Mouse (Mus musculus) liver, embryonic 16.5 days (tissue): ENCODE data around the gene Evpl. TPM values are rescaled to one million over a fixed set of nuclear protein-coding genes. Genes with fewer than 3 reads are reported as not detected.
"Not testable (repeated sequence)": the region's sequence is repeated elsewhere in the genome, so short reads cannot be mapped to it uniquely, and the experiment has no call there.

Experiments used
- ATAC-seq: fragments of 200-750 bp; cut with Nextera tagmentation; 2 replicates; pipeline ENCODE4 v1.8.0; 2017; ENCODE audit warnings: low read depth, mild to moderate bottlenecking, moderate number of reproducible peaks, moderate library complexity
- H3K27ac ChIP-seq: fragments of 300-500 bp; sonication (generic); 2 replicates; pipeline ENCODE4 v1.5.1; 2014; ENCODE audit warnings: mild to moderate bottlenecking, low read length
- H3K27me3 ChIP-seq: fragments of 300-500 bp; sonication (generic); 2 replicates; pipeline ENCODE4 v1.6.1; 2014; ENCODE audit warnings: low read depth, low read length, mixed read lengths; ENCODE audit not compliant: control insufficient read depth, insufficient read depth
- H3K36me3 ChIP-seq: fragments of 300-500 bp; sonication (generic); 2 replicates; pipeline ENCODE4 v1.6.1; 2014; ENCODE audit warnings: mild to moderate bottlenecking; ENCODE audit not compliant: control insufficient read depth, insufficient read depth
- H3K4me1 ChIP-seq: fragments of 300-500 bp; sonication (generic); 2 replicates; pipeline ENCODE4 v1.6.1; 2014; ENCODE audit warnings: low read depth, low read length, mixed read lengths; ENCODE audit not compliant: control insufficient read depth
- H3K4me2 ChIP-seq: fragments of 300-500 bp; sonication (generic); 2 replicates; pipeline ENCODE4 v1.6.1; 2014; ENCODE audit warnings: low read depth, low read length, mixed read lengths
- H3K4me3 ChIP-seq: fragments of 300-500 bp; sonication (generic); 2 replicates; pipeline ENCODE4 v1.5.1; 2014; ENCODE audit warnings: low read depth, mild to moderate bottlenecking, low read length
- H3K9ac ChIP-seq: fragments of 300-500 bp; sonication (generic); 2 replicates; pipeline ENCODE4 v1.6.1; 2014; ENCODE audit warnings: low read depth, low read length
- H3K9me3 ChIP-seq: fragments of 300-500 bp; sonication (generic); replicated peaks from 2 replicates; pipeline ENCODE4 v1.6.1; 2016; ENCODE audit warnings: low read length; ENCODE audit not compliant: control insufficient read depth
- WGBS: fragments of 180-500 bp; shearing (Covaris S2); extraction: QIAGEN DNeasy Blood & Tissue Kit; methylation state at CpG from one replicate; pipeline ENCODE4 v1.1.7; 2014; ENCODE audit not compliant: insufficient replicate concordance; 5-methylcytosine and 5-hydroxymethylcytosine counted together
- polyA plus RNA-seq: library from polyadenylated mRNA; unstranded; fragments of >200 nt; fragmentation: Nextera tagmentation; extraction: Ambion mirVana; gene quantifications from 2 replicates; pipeline ENCODE4 v1.2.1, GENCODE M21; 2015

The Evpl gene
- polyA plus RNA-seq, 1 experiment from 2014 or later = 0.05 TPM

GRCm38 (mm10) chr11:116277184-116277583 lies 39.3 kb upstream of the Evpl start:
- H3K36me3 ChIP-seq, H3K9ac ChIP-seq, ATAC-seq, H3K4me3 ChIP-seq, H3K4me2 ChIP-seq, H3K27ac ChIP-seq, H3K9me3 ChIP-seq: not testable (repeated sequence)
- Histone ChIP-seq H3K27me3 (peaks cover 23% of the 10 kb centered on the region), H3K4me1 (peaks cover 14% of the 10 kb centered on the region)
- WGBS = 72% methylated on average over 1 of the region's 1 CpGs

- Histone ChIP-seq H3K4me2 (peak within 1 kb of the TSS; percentile 65), H3K27me3 (no peaks in the 10 kb centered on the region), H3K9ac (peak within 1 kb of the TSS; percentile 93), H3K4me1 (peaks cover 19% of the 10 kb centered on the region), H3K36me3 (peaks cover 14% of the 10 kb centered on the region), H3K4me3 (peak within 1 kb of the TSS; percentile 93), H3K27ac (peak within 1 kb of the TSS; percentile 24), H3K9me3 (no peaks in the 10 kb centered on the region)
- WGBS = 1% methylated on average over 32 of the region's 32 CpGs
- peak; percentile 97 for ATAC-seq
Observed at GRCm38 (mm10) chr11:116274045-116274666, 36.3 kb upstream of the Evpl start, which contains the start of gene Srp68. Srp68 (minus strand) TSS chr11:116274217.

- peak overlapping the region; percentile 93 for H3K9ac ChIP-seq
- no peaks in the 10 kb centered on the region for H3K27me3 ChIP-seq
- no peaks in the 10 kb centered on the region for H3K9me3 ChIP-seq
- peak overlapping the region; percentile 24 for H3K27ac ChIP-seq
- H3K4me2 ChIP-seq = peak overlapping the region; percentile 65
- H3K4me1 ChIP-seq = peaks cover 19% of the 10 kb centered on the region
- H3K4me3 ChIP-seq = peak overlapping the region; percentile 93
- WGBS = under 1% methylated on average over 39 of the region's 39 CpGs
- ATAC-seq = peak; percentile 44
- H3K36me3 ChIP-seq = peaks cover 14% of the 10 kb centered on the region
Observed at GRCm38 (mm10) chr11:116273469-116274044, 35.7 kb upstream of the Evpl start.

- no peaks in the 10 kb centered on the region for H3K9me3 ChIP-seq
- peaks cover 21% of the 10 kb centered on the region for H3K36me3 ChIP-seq
- no peak overlapping the region for H3K27ac ChIP-seq
- peak overlapping the region; percentile 93 for H3K4me3 ChIP-seq
- peak overlapping the region; percentile 93 for H3K9ac ChIP-seq
- H3K4me2 ChIP-seq = peak overlapping the region; percentile 65
- no peaks in the 10 kb centered on the region for H3K27me3 ChIP-seq
- H3K4me1 ChIP-seq = peaks cover 19% of the 10 kb centered on the region
- no peak for ATAC-seq
- WGBS = 18% methylated on average over 12 of the region's 12 CpGs
Observed at GRCm38 (mm10) chr11:116272589-116273468, 35.0 kb upstream of the Evpl start.

- peaks cover 24% of the 10 kb centered on the region for H3K4me1 ChIP-seq
- ATAC-seq = no peak
Observed at GRCm38 (mm10) chr11:116269560-116269959, 31.7 kb upstream of the Evpl start.

GRCm38 (mm10) chr11:116268313-116268712 lies 30.4 kb upstream of the Evpl start:
- Histone ChIP-seq H3K9me3 (no peaks in the 10 kb centered on the region), H3K9ac (no peak overlapping the region), H3K4me1 (peaks cover 22% of the 10 kb centered on the region), H3K36me3 (peaks cover 49% of the 10 kb centered on the region), H3K4me2 (no peak overlapping the region), H3K27ac (no peak overlapping the region), H3K4me3 (no peak overlapping the region), H3K27me3 (no peaks in the 10 kb centered on the region)
- 85% methylated on average over 6 of the region's 6 CpGs for WGBS
- no peak for ATAC-seq

More at GRCm38 (mm10) chr11:116269560-116269959, 31.7 kb upstream of the Evpl start:
- H3K9ac ChIP-seq = no peak overlapping the region
- no peak overlapping the region for H3K27ac ChIP-seq
- peaks cover 38% of the 10 kb centered on the region for H3K36me3 ChIP-seq
- WGBS = 85% methylated on average over 8 of the region's 8 CpGs
- H3K4me2 ChIP-seq = no peak overlapping the region
- no peaks in the 10 kb centered on the region for H3K27me3 ChIP-seq
- no peak overlapping the region for H3K4me3 ChIP-seq
- H3K9me3 ChIP-seq = no peaks in the 10 kb centered on the region

- 75% methylated on average over 8 of the region's 8 CpGs for WGBS
Observed at GRCm38 (mm10) chr11:116267637-116268036, 29.8 kb upstream of the Evpl start.

GRCm38 (mm10) chr11:116265850-116266249 lies 28.0 kb upstream of the Evpl start:
- Histone ChIP-seq H3K36me3 (peaks cover 55% of the 10 kb centered on the region), H3K9ac (no peak overlapping the region), H3K4me2 (no peak overlapping the region), H3K4me3 (no peak overlapping the region), H3K9me3 (no peaks in the 10 kb centered on the region), H3K27me3 (no peaks in the 10 kb centered on the region), H3K27ac (peak overlapping the region; percentile 42; the same call in 1 of the 2 replicates), H3K4me1 (peaks cover 8% of the 10 kb centered on the region)
- ATAC-seq = no peak
- WGBS = 67% methylated on average over 4 of the region's 4 CpGs

More at GRCm38 (mm10) chr11:116267637-116268036, 29.8 kb upstream of the Evpl start:
- ATAC-seq = no peak
- Histone ChIP-seq H3K9me3 (no peaks in the 10 kb centered on the region), H3K4me2 (no peak overlapping the region), H3K36me3 (peaks cover 56% of the 10 kb centered on the region), H3K27me3 (no peaks in the 10 kb centered on the region), H3K9ac (no peak overlapping the region), H3K27ac (no peak overlapping the region), H3K4me1 (peaks cover 17% of the 10 kb centered on the region), H3K4me3 (no peak overlapping the region)
